Mouse (Mus musculus) lung, embryonic 16.5 days (tissue): Measurements from ENCODE around the gene H2-Q7. TPM values are rescaled to one million over a fixed set of nuclear protein-coding genes. Genes with fewer than 3 reads are reported as not detected.
A peak's percentile ranks its signal among the peaks of the same experiment; 100 is the strongest.
"Not testable (repeated sequence)": the region's sequence is repeated elsewhere in the genome, so short reads cannot be mapped to it uniquely, and the experiment has no call there.

Experiments used
- ATAC-seq: fragments of 200-750 bp; cut with Nextera tagmentation; 2 replicates; pipeline ENCODE4 v1.8.0; 2017; ENCODE audit warnings: low read depth, mild to moderate bottlenecking, moderate library complexity
- H3K27ac ChIP-seq: fragments of 300-500 bp; sonication (generic); 2 replicates; pipeline ENCODE4 v1.5.1; 2014; ENCODE audit warnings: mild to moderate bottlenecking, control low read depth, low read length
- H3K27me3 ChIP-seq: fragments of 300-500 bp; sonication (generic); 2 replicates; pipeline ENCODE4 v1.6.1; 2014; ENCODE audit warnings: low read depth, low read length, mixed read lengths; ENCODE audit not compliant: control insufficient read depth, insufficient read depth
- H3K36me3 ChIP-seq: fragments of 300-500 bp; sonication (generic); 2 replicates; pipeline ENCODE4 v1.6.1; 2014; ENCODE audit warnings: low read length; ENCODE audit not compliant: control insufficient read depth, insufficient read depth
- H3K4me1 ChIP-seq: fragments of 300-500 bp; sonication (generic); replicated peaks from 2 replicates; pipeline ENCODE4 v1.6.1; 2014; ENCODE audit warnings: low read length, mixed read lengths; ENCODE audit not compliant: control insufficient read depth, insufficient read depth
- H3K4me2 ChIP-seq: fragments of 300-500 bp; sonication (generic); 2 replicates; pipeline ENCODE4 v1.6.1; 2014; ENCODE audit warnings: low read depth, low read length, control low read depth
- H3K4me3 ChIP-seq: fragments of 300-500 bp; sonication (generic); 2 replicates; pipeline ENCODE4 v1.5.1; 2014; ENCODE audit warnings: mild to moderate bottlenecking, low read length, control low read depth
- H3K9ac ChIP-seq: fragments of 300-500 bp; sonication (generic); 2 replicates; pipeline ENCODE4 v1.6.1; 2014; ENCODE audit warnings: low read length, control low read depth
- H3K9me3 ChIP-seq: fragments of 300-500 bp; sonication (generic); 2 replicates; pipeline ENCODE4 v1.6.1; 2016; ENCODE audit warnings: low read length; ENCODE audit not compliant: control insufficient read depth
- WGBS: fragments of 180-500 bp; shearing (Covaris S2); extraction: QIAGEN DNeasy Blood & Tissue Kit; methylation state at CpG from one replicate; pipeline ENCODE4 v1.1.7; 2014; 5-methylcytosine and 5-hydroxymethylcytosine counted together
- polyA plus RNA-seq: library from polyadenylated mRNA; unstranded; fragments of >200 nt; fragmentation: Nextera tagmentation; extraction: Ambion mirVana; gene quantifications from 2 replicates; pipeline ENCODE4 v1.2.1, GENCODE M21; 2015

Gene H2-Q7
- 5.0 and 6.1 TPM in 2 replicates for polyA plus RNA-seq

- 3% methylated on average over 14 of the region's 18 CpGs for WGBS
- H3K9ac ChIP-seq = peak within 1 kb of the TSS; percentile 57
- H3K9me3 ChIP-seq, H3K27ac ChIP-seq, H3K4me1 ChIP-seq, H3K36me3 ChIP-seq, H3K27me3 ChIP-seq: not testable (repeated sequence)
- peak within 1 kb of the TSS; percentile 78 for H3K4me2 ChIP-seq
- ATAC-seq = peak; percentile 96
- H3K4me3 ChIP-seq = peak within 1 kb of the TSS; percentile 50
Measured at GRCm38 (mm10) chr17:35438885-35439284, at the start of gene H2-Q7. H2-Q7 (plus strand) TSS chr17:35439155.

DNA sequence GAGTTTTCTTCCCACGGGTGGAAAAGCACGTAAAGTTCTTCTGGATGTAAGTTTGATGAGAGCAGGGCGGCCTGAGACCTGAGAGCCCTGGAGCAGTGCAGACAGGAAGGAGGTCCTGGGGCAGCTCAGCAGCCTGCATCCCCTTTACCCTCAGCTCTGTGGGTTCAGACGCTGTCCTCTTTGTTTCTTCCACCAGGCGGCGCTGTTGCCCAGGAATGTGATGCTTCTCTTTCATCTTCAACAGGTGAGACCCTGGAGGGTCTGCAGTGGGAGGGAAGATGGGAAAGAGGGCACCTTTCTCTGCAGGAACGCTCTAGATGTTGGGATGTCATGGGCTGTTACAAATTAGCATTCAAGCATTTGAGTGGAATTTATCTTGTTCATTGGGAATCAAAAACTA is 49.2 kb upstream of the H2-Q7 start:
- H3K9me3 ChIP-seq, H3K27me3 ChIP-seq, H3K27ac ChIP-seq, H3K9ac ChIP-seq, H3K4me1 ChIP-seq, ATAC-seq, H3K4me3 ChIP-seq, H3K36me3 ChIP-seq, H3K4me2 ChIP-seq: not testable (repeated sequence)
- WGBS = 3% methylated on average over 7 of the region's 7 CpGs

DNA sequence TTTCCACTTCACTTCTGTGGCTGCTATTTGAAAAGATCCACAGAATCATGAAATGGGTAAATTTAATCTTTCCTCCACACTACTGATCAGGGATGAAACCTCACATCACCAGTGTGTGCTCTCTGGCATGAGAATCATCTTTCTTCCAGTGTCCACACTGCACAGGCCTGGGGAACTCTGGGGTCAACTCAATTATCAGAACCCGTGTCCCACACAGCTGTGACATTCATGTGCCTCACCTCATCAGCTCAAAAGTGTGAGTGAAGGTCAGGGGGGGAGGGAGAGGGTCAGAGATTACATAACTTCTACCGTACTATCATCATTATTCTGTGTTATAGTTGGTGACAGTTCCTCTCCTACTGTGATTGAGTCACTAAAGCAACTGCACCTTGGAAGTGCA is 46.3 kb upstream of the H2-Q7 start:
- H3K36me3 ChIP-seq, H3K9me3 ChIP-seq, H3K27me3 ChIP-seq, H3K4me3 ChIP-seq, ATAC-seq, H3K27ac ChIP-seq, H3K4me1 ChIP-seq, H3K4me2 ChIP-seq, H3K9ac ChIP-seq: not testable (repeated sequence)
- 27% methylated on average over 2 of the region's 2 CpGs for WGBS

- H3K9ac ChIP-seq, H3K27ac ChIP-seq, H3K9me3 ChIP-seq, H3K36me3 ChIP-seq, H3K27me3 ChIP-seq, H3K4me1 ChIP-seq: not testable (repeated sequence)
- H3K4me3 ChIP-seq = peak overlapping the region; percentile 26
- WGBS = 2% methylated on average over 52 of the region's 75 CpGs
- peak overlapping the region; percentile 49 for H3K4me2 ChIP-seq
- ATAC-seq = peak; percentile 87; the same call in 1 of the 2 replicates
Measured at GRCm38 (mm10) chr17:35393864-35394800, 44.8 kb upstream of the H2-Q7 start.

GRCm38 (mm10) chr17:35396956-35397355 is 42.0 kb upstream of the H2-Q7 start:
- H3K9ac ChIP-seq, H3K4me1 ChIP-seq, H3K27ac ChIP-seq, H3K27me3 ChIP-seq, H3K4me3 ChIP-seq, ATAC-seq, H3K4me2 ChIP-seq, H3K9me3 ChIP-seq, H3K36me3 ChIP-seq: not testable (repeated sequence)
- 54% methylated on average over 2 of the region's 2 CpGs for WGBS

- not testable (repeated sequence) for H3K4me3 ChIP-seq, H3K9ac ChIP-seq, H3K27ac ChIP-seq, H3K9me3 ChIP-seq, ATAC-seq, H3K4me2 ChIP-seq, H3K4me1 ChIP-seq, H3K36me3 ChIP-seq, H3K27me3 ChIP-seq
- WGBS = no CpG with 5 or more reads among the region's 1 CpGs
Measured at GRCm38 (mm10) chr17:35413057-35413456, 25.9 kb upstream of the H2-Q7 start.

DNA sequence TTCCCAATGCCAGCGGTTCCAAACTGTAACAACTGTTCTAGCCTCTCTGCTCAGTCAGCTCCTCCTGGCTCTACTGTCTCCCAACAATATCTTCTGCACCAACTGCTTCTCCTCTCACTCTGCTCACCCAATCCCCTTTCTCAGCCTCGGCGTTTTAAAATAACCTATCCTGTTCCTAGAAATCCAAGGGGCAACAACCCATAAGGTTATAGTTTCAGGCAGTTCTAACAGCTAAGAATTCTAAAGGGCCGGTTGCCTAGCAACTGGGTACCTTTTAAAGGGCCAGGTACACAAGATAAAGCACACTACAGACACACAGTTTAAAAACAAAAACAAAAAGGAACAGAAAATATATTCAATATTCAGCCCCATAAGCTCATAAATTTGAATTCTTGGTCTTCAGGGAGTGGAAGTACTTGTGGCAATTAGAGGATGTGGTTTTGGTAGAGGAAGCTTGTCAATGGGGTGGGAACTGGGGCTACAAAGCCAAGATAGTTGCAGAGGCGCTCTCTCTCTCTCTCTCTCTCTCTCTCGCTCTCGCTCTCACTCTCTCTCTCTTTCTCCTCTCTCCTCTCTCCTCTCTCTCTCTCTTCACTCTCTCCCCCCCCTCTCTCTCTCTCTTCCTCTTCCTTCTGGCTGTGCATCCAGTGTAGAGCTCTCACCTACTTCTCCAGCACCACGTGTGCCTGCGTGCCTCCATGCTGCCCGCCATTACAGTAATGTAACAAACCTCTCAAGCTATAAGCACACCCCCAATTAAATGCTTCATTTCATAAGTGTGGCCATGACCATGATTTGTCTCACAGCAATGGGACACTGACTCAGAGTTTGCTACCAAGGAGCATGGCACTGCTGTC is 23.5 kb upstream of the H2-Q7 start:
- H3K4me1 ChIP-seq, H3K36me3 ChIP-seq, H3K9me3 ChIP-seq, H3K9ac ChIP-seq, H3K4me3 ChIP-seq, H3K27ac ChIP-seq, H3K27me3 ChIP-seq, H3K4me2 ChIP-seq, ATAC-seq: not testable (repeated sequence)
- 72% methylated on average over 3 of the region's 10 CpGs for WGBS

- no peak overlapping the region for H3K27ac ChIP-seq
- H3K9me3 ChIP-seq = no peaks in the 10 kb centered on the region
- no peaks in the 10 kb centered on the region for H3K4me1 ChIP-seq
- no peak overlapping the region for H3K4me3 ChIP-seq
- H3K4me2 ChIP-seq = no peak overlapping the region
- no peak overlapping the region for H3K9ac ChIP-seq
- H3K36me3 ChIP-seq = no peaks in the 10 kb centered on the region
- ATAC-seq = no peak
- WGBS = 69% methylated on average over 7 of the region's 7 CpGs
- H3K27me3 ChIP-seq = no peaks in the 10 kb centered on the region
Measured at GRCm38 (mm10) chr17:35418772-35419171, 20.2 kb upstream of the H2-Q7 start.

DNA sequence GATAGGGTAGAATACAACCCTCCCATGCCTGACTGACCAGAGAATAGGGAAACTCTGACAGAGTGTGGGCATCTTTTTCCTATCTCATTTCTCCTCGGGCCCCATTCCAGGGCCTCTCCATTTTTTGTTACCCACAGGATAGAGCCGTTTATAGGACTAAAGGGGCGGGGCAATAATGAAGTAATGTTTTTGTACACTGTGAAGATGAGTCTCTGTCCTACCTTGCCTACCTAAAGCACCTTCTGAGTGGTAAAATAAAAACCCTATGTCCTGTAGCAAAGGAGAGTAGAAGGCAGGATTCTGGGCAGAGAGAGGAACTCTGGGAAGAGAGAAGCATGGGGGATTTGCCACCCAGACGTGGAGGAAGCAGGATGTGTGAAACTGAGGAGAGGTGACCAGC is 19.4 kb upstream of the H2-Q7 start:
- ATAC-seq = not testable (repeated sequence)
- 55% methylated on average over 4 of the region's 4 CpGs for WGBS

More for the DNA sequence above, 19.4 kb upstream of the H2-Q7 start:
- H3K4me1 ChIP-seq, H3K27ac ChIP-seq, H3K4me3 ChIP-seq, H3K9me3 ChIP-seq, H3K9ac ChIP-seq, H3K27me3 ChIP-seq, H3K36me3 ChIP-seq, H3K4me2 ChIP-seq: not testable (repeated sequence)
